Mouse (Mus musculus) brain, embryonic 14.5 days (tissue): ENCODE data around the gene Bmx.

Experiments used
- CTCF ChIP-seq: fragments of 200-500 bp; IDR thresholded peaks from 2 replicates; pipeline ENCODE4 v1.5.1; 2012; ENCODE audit warnings: inconsistent platforms, mild to moderate bottlenecking, moderate library complexity, borderline replicate concordance; ENCODE audit not compliant: insufficient read depth, insufficient read length; ENCODE audit errors: extremely low read depth
- POLR2A ChIP-seq: fragments of 200-500 bp; IDR thresholded peaks from 2 replicates; pipeline ENCODE4 v1.6.1; 2012; ENCODE audit warnings: mild to moderate bottlenecking, inconsistent platforms, borderline replicate concordance; ENCODE audit not compliant: poor library complexity, insufficient read depth, insufficient read length, severe bottlenecking; ENCODE audit errors: extremely low read depth

GRCm38 (mm10) chrX:164233380-164233779, 24.6 kb downstream of the Bmx start:
- TF ChIP-seq CTCF (no peak), POLR2A (no peak)
